Mouse (Mus musculus) lung, embryonic 14.5 days (tissue): ENCODE results near the gene Tnrc6b. TPM values are rescaled to one million over a fixed set of nuclear protein-coding genes. Genes with fewer than 3 reads are reported as not detected.

Source experiments
- ATAC-seq: fragments of 200-750 bp; cut with Nextera tagmentation; 2 replicates; pipeline ENCODE4 v1.8.0; 2017; ENCODE audit warnings: mild to moderate bottlenecking, moderate TSS enrichment, moderate library complexity; ENCODE audit not compliant: insufficient read depth
- DNase-seq: peaks from one replicate; pipeline ENCODE4 v3.0.0-alpha.2; 2015
- H3K27ac ChIP-seq: fragments of 300-500 bp; sonication (generic); 2 replicates; pipeline ENCODE4 v1.5.1; 2014; ENCODE audit warnings: low read depth, mild to moderate bottlenecking, moderate library complexity
- H3K27me3 ChIP-seq: fragments of 300-500 bp; sonication (generic); 2 replicates; pipeline ENCODE4 v1.6.1; 2014; ENCODE audit warnings: low read length, control low read depth; ENCODE audit not compliant: insufficient read depth
- H3K36me3 ChIP-seq: fragments of 300-500 bp; sonication (generic); 2 replicates; pipeline ENCODE4 v1.6.1; 2014; ENCODE audit warnings: control low read depth; ENCODE audit not compliant: insufficient read depth
- H3K4me1 ChIP-seq: fragments of 300-500 bp; sonication (generic); 2 replicates; pipeline ENCODE4 v1.6.1; 2014; ENCODE audit warnings: antibody characterized with exemption, control low read depth; ENCODE audit not compliant: insufficient read depth
- H3K4me2 ChIP-seq: fragments of 300-500 bp; sonication (generic); 2 replicates; pipeline ENCODE4 v1.6.1; 2014; ENCODE audit warnings: mild to moderate bottlenecking
- H3K4me3 ChIP-seq: fragments of 300-500 bp; sonication (generic); 2 replicates; pipeline ENCODE4 v1.5.1; 2014; ENCODE audit warnings: low read depth, low read length
- H3K9ac ChIP-seq: fragments of 300-500 bp; sonication (generic); 2 replicates; pipeline ENCODE4 v1.6.1; 2014
- H3K9me3 ChIP-seq: fragments of 300-500 bp; sonication (generic); 2 replicates; pipeline ENCODE4 v1.6.1; 2016; ENCODE audit warnings: low read depth, low read length, control low read depth
- CTCF ChIP-seq: IDR thresholded peaks from 2 replicates; pipeline ENCODE4 v1.5.1; 2016; ENCODE audit warnings: antibody characterized with exemption, low read depth
- WGBS: fragments of 180-500 bp; shearing (Covaris S2); extraction: QIAGEN DNeasy Blood & Tissue Kit; methylation state at CpG from one replicate; pipeline ENCODE4 v1.1.7; 2014; 5-methylcytosine and 5-hydroxymethylcytosine counted together
- polyA plus RNA-seq: library from polyadenylated mRNA; unstranded; fragments of >200 nt; fragmentation: Nextera tagmentation; extraction: Ambion mirVana; gene quantifications from 2 replicates; pipeline ENCODE4 v1.2.1, GENCODE M21; 2014

Tnrc6b gene
- polyA plus RNA-seq, 1 experiment from 2014 or later: 17.5 TPM

GRCm38 (mm10) chr15:80709593-80709992 lies 1.5 kb upstream of the Tnrc6b start:
- 33% methylated on average over 6 of the region's 6 CpGs for WGBS
- H3K27me3 ChIP-seq: no peaks in the 10 kb centered on the region
- H3K4me1 ChIP-seq: 0 out of 2 replicates have a peak, but pooled peaks cover 24% of the 10 kb centered on the region
- DNase-seq: peak; percentile 88
- H3K4me3 ChIP-seq: no peak overlapping the region
- H3K9me3 ChIP-seq: no peaks in the 10 kb centered on the region
- peak; percentile 29; the same call in 1 of the 2 replicates for TF ChIP-seq CTCF
- no peak overlapping the region for H3K27ac ChIP-seq
- no peak overlapping the region for H3K9ac ChIP-seq
- H3K36me3 ChIP-seq: no peaks in the 10 kb centered on the region
- ATAC-seq: no peak
- H3K4me2 ChIP-seq: peak overlapping the region; percentile 7; the same call in 1 of the 2 replicates

- Histone ChIP-seq H3K4me3 (peak overlapping the region; percentile 98), H3K27ac (peak overlapping the region; percentile 58), H3K9ac (no peak overlapping the region), H3K4me2 (peak overlapping the region; percentile 62), H3K4me1 (0 out of 2 replicates have a peak, but pooled peaks cover 24% of the 10 kb centered on the region), H3K27me3 (no peaks in the 10 kb centered on the region), H3K9me3 (no peaks in the 10 kb centered on the region), H3K36me3 (no peaks in the 10 kb centered on the region)
- no peak for ATAC-seq
- DNase-seq: no peak
- no peak for TF ChIP-seq CTCF
- 11% methylated on average over 5 of the region's 5 CpGs for WGBS
These were observed 881 bp upstream of the Tnrc6b start for GRCm38 (mm10) chr15:80710257-80710607.

GRCm38 (mm10) chr15:80711401-80712151 lies 463 bp downstream of the Tnrc6b start:
- DNase-seq (peak; percentile 67), ATAC-seq (peak; percentile 38)
- WGBS: under 1% methylated on average over 103 of the region's 106 CpGs
- H3K4me1 ChIP-seq: 0 out of 2 replicates have a peak, but pooled peaks cover 16% of the 10 kb centered on the region
- peak overlapping the region; percentile 98 for H3K4me3 ChIP-seq
- peak overlapping the region; percentile 85 for H3K9ac ChIP-seq
- no peak for TF ChIP-seq CTCF
- no peaks in the 10 kb centered on the region for H3K9me3 ChIP-seq
- H3K27me3 ChIP-seq: no peaks in the 10 kb centered on the region
- peak overlapping the region; percentile 92 for H3K4me2 ChIP-seq
- H3K36me3 ChIP-seq: no peaks in the 10 kb centered on the region
- peak overlapping the region; percentile 79 for H3K27ac ChIP-seq

GRCm38 (mm10) chr15:80714299-80714698 lies 3.2 kb downstream of the Tnrc6b start:
- no peaks in the 10 kb centered on the region for H3K36me3 ChIP-seq
- 73% methylated on average over 4 of the region's 4 CpGs for WGBS
- no peaks in the 10 kb centered on the region for H3K9me3 ChIP-seq
- no peak overlapping the region for H3K27ac ChIP-seq
- 0 out of 2 replicates have a peak, but pooled peaks cover 2% of the 10 kb centered on the region for H3K4me1 ChIP-seq
- no peak overlapping the region for H3K9ac ChIP-seq
- no peak for DNase-seq
- no peak for ATAC-seq
- no peak overlapping the region for H3K4me2 ChIP-seq
- H3K27me3 ChIP-seq: no peaks in the 10 kb centered on the region
- no peak overlapping the region for H3K4me3 ChIP-seq
- TF ChIP-seq CTCF: no peak

- Histone ChIP-seq H3K4me2 (no peak overlapping the region), H3K9ac (no peak overlapping the region), H3K27me3 (no peaks in the 10 kb centered on the region), H3K36me3 (no peaks in the 10 kb centered on the region), H3K4me1 (no peaks in the 10 kb centered on the region; the same call in 1 of the 2 replicates), H3K4me3 (no peak overlapping the region), H3K9me3 (no peaks in the 10 kb centered on the region), H3K27ac (no peak overlapping the region)
- 75% methylated on average over 8 of the region's 8 CpGs for WGBS
- DNase-seq: peak; percentile 33
- no peak for TF ChIP-seq CTCF
- no peak for ATAC-seq
These were observed 5.6 kb downstream of the Tnrc6b start for GRCm38 (mm10) chr15:80716631-80717135.

- no peak for TF ChIP-seq CTCF
- ATAC-seq: no peak
These were observed 6.3 kb downstream of the Tnrc6b start for GRCm38 (mm10) chr15:80717431-80717830.

GRCm38 (mm10) chr15:80720249-80720648 lies 9.1 kb downstream of the Tnrc6b start:
- no peak overlapping the region for H3K27ac ChIP-seq
- H3K36me3 ChIP-seq: no peaks in the 10 kb centered on the region

More at GRCm38 (mm10) chr15:80717431-80717830, 6.3 kb downstream of the Tnrc6b start:
- no peak overlapping the region for H3K9ac ChIP-seq
- peak; percentile 25 for DNase-seq
- no peaks in the 10 kb centered on the region for H3K36me3 ChIP-seq
- no peaks in the 10 kb centered on the region; the same call in 1 of the 2 replicates for H3K4me1 ChIP-seq
- 44% methylated on average over 1 of the region's 1 CpGs for WGBS
- no peaks in the 10 kb centered on the region for H3K27me3 ChIP-seq
- H3K4me3 ChIP-seq: no peak overlapping the region
- H3K9me3 ChIP-seq: no peaks in the 10 kb centered on the region
- H3K27ac ChIP-seq: no peak overlapping the region
- no peak overlapping the region for H3K4me2 ChIP-seq

More at GRCm38 (mm10) chr15:80720249-80720648, 9.1 kb downstream of the Tnrc6b start:
- Histone ChIP-seq H3K4me2 (no peak overlapping the region), H3K4me3 (no peak overlapping the region), H3K27me3 (no peaks in the 10 kb centered on the region), H3K9ac (no peak overlapping the region), H3K9me3 (no peaks in the 10 kb centered on the region), H3K4me1 (no peaks in the 10 kb centered on the region; the same call in 1 of the 2 replicates)
- no peak for TF ChIP-seq CTCF
- ATAC-seq: no peak
- DNase-seq: no peak
- WGBS: 48% methylated on average over 5 of the region's 5 CpGs
